Mouse (Mus musculus): ENCODE results near the gene Clic5.

GRCm38 (mm10) chr17:44230083-44230482, 41.7 kb downstream of the Clic5 start:
- TF ChIP-seq GATA1 (IDR thresholded peaks at IDR 0.05; ENCODE audit: low read length) (no peak), TAL1 (IDR thresholded peaks at IDR 0.05; ENCODE audit: low read length) (no peak)

Measured in erythroblast, embryonic 14.5 days (primary cell).